Mouse (Mus musculus): Measurements from ENCODE around the gene Slc33a1. TPM values are rescaled to one million over a fixed set of nuclear protein-coding genes. Genes with fewer than 3 reads are reported as not detected.

Gene Slc33a1
- 10 to 100 TPM; 28.1 to 29.5 TPM for total RNA-seq (2021)
- long read RNA-seq, transcript Slc33a1-201 (6 exons, 3,150 nt): major isoform, 20 of 21 reads
- long read RNA-seq, partial matches to known transcripts: 0 of 21 reads
- long read RNA-seq, other reads (novel, unspliced or antisense): 1 of 21 reads

- peak; percentile 99 to 100 for DNase-seq (ENCODE audit: low spot score in 2 of 2)
Observed at GRCm38 (mm10) chr3:63964100-63964921, at the start of gene Slc33a1. Gene Slc33a1 (minus strand): TSS chr3:63964768.

- no peak for DNase-seq (ENCODE audit: low spot score in 2 of 2)
Observed at GRCm38 (mm10) chr3:63988722-63989440, 24.3 kb upstream of the Slc33a1 start.

GRCm38 (mm10) chr3:63986656-63987055 is 22.1 kb upstream of the Slc33a1 start:
- DNase-seq (ENCODE audit: low spot score in 2 of 2): no peak

- DNase-seq (ENCODE audit: low spot score in 2 of 2): no peak
Observed at GRCm38 (mm10) chr3:63977895-63978294, 13.3 kb upstream of the Slc33a1 start.

GRCm38 (mm10) chr3:63975955-63976908 is 11.7 kb upstream of the Slc33a1 start, which contains the start of gene Gmps:
Gene Gmps (plus strand): TSS chr3:63976106.
- DNase-seq (ENCODE audit: low spot score in 2 of 2): peak; percentile 86 to 95

- DNase-seq (ENCODE audit: low spot score in 2 of 2): no peak
Observed at GRCm38 (mm10) chr3:63965929-63966328, 1.4 kb upstream of the Slc33a1 start.

GRCm38 (mm10) chr3:63964922-63965249 is 318 bp upstream of the Slc33a1 start:
- no peak for DNase-seq (ENCODE audit: low spot score in 2 of 2)

- no peak for DNase-seq (ENCODE audit: low spot score in 2 of 2)
Observed at GRCm38 (mm10) chr3:63963421-63964099, 1.0 kb downstream of the Slc33a1 start.

- DNase-seq (ENCODE audit: low spot score in 2 of 2): no peak
Observed at GRCm38 (mm10) chr3:63949837-63950236, 14.7 kb downstream of the Slc33a1 start.

- DNase-seq (ENCODE audit: low spot score in 2 of 2): peak; percentile 53 to 69
Observed at GRCm38 (mm10) chr3:63941204-63941850, 23.2 kb downstream of the Slc33a1 start.

GRCm38 (mm10) chr3:63938928-63939327 is 25.6 kb downstream of the Slc33a1 start:
- DNase-seq (ENCODE audit: low spot score in 2 of 2): no peak

GRCm38 (mm10) chr3:63928878-63929859 is 35.4 kb downstream of the Slc33a1 start, which contains the start of gene E130311K13Rik:
Gene E130311K13Rik (minus strand): TSS chr3:63929472.
- DNase-seq (ENCODE audit: low spot score in 2 of 2): peak; percentile 82 to 93

GRCm38 (mm10) chr3:63919634-63920033 is 44.9 kb downstream of the Slc33a1 start:
- DNase-seq (ENCODE audit: low spot score in 2 of 2): peak in 1 of 2 experiments; percentile 32

GRCm38 (mm10) chr3:63910301-63910700 is 54.3 kb downstream of the Slc33a1 start:
- DNase-seq (ENCODE audit: low spot score in 2 of 2): no peak

GRCm38 (mm10) chr3:63905241-63905640 is 59.3 kb downstream of the Slc33a1 start:
- DNase-seq (ENCODE audit: low spot score in 2 of 2): no peak

GRCm38 (mm10) chr3:63904157-63904556 is 60.4 kb downstream of the Slc33a1 start:
- DNase-seq (ENCODE audit: low spot score in 2 of 2): no peak

GRCm38 (mm10) chr3:63900021-63900571 is 64.5 kb downstream of the Slc33a1 start:
- DNase-seq (ENCODE audit: low spot score in 2 of 2): peak in 1 of 2 experiments; percentile 44

- peak; percentile 6 to 32 for DNase-seq (ENCODE audit: low spot score in 2 of 2)
Observed at GRCm38 (mm10) chr3:63899309-63899695, 65.3 kb downstream of the Slc33a1 start, which contains the start of gene Plch1. Gene Plch1 (minus strand): TSS chr3:63899472.

All from layer of hippocampus, adult 18-20 months (tissue).